Mouse (Mus musculus): ENCODE data around the gene Mphosph10. TPM values are rescaled to one million over a fixed set of nuclear protein-coding genes. Genes with fewer than 3 reads are reported as not detected.

Gene Mphosph10
- total RNA-seq, 2 experiments from 2014 or later = 14.1 to 14.9 TPM

GRCm38 (mm10) chr7:64356661-64357060 lies 35.4 kb downstream of the Mphosph10 start:
- DNase-seq = no peak
- intact Hi-C loops (cut with DNase I) = no loop called here

- DNase-seq = no peak
- intact Hi-C loops (cut with DNase I) = no loop called here
Observed at GRCm38 (mm10) chr7:64354206-64354605, 37.9 kb downstream of the Mphosph10 start.

- intact Hi-C loops (cut with DNase I) = no loop called here
- no peak for DNase-seq
Observed at GRCm38 (mm10) chr7:64351087-64351486, 41.0 kb downstream of the Mphosph10 start.

- intact Hi-C loops (cut with DNase I) = no loop called here
Observed at GRCm38 (mm10) chr7:64349147-64349861, 42.8 kb downstream of the Mphosph10 start.

GRCm38 (mm10) chr7:64347813-64348212 lies 44.3 kb downstream of the Mphosph10 start:
- no peak for DNase-seq
- intact Hi-C loops (cut with DNase I) = no loop called here

More at GRCm38 (mm10) chr7:64349147-64349861, 42.8 kb downstream of the Mphosph10 start:
- no peak for DNase-seq

GRCm38 (mm10) chr7:64332686-64333085 lies 59.4 kb downstream of the Mphosph10 start:
- intact Hi-C loops (cut with DNase I) = no loop called here
- no peak for DNase-seq

GRCm38 (mm10) chr7:64331309-64331708 lies 60.8 kb downstream of the Mphosph10 start:
- no peak for DNase-seq
- intact Hi-C loops (cut with DNase I) = no loop called here

- no peak for DNase-seq
- intact Hi-C loops (cut with DNase I) = loop anchor here (1.0 to 5.0 kb wide), 4 partner anchors 145 to 575 kb away; no protein-coding TSS in a partner anchor
Observed at GRCm38 (mm10) chr7:64327486-64327885, 64.6 kb downstream of the Mphosph10 start.

- peak; percentile 78 to 90 for DNase-seq
- intact Hi-C loops (cut with DNase I) = loop anchor here (1.0 to 5.0 kb wide), 4 partner anchors 145 to 575 kb away; no protein-coding TSS in a partner anchor
Observed at GRCm38 (mm10) chr7:64326892-64327291, 65.2 kb downstream of the Mphosph10 start.

Other genes starting within 250 kb of the Mphosph10 start
- gene Trpm1, start 238.4 kb downstream of the Mphosph10 start, total RNA-seq (2021) = under 1 TPM in 1 of 2 experiments, not detected in 1; 0.27 TPM
- 10 to 100 TPM; 13.2 to 13.5 TPM for gene Mtmr10, start 104.6 kb downstream of the Mphosph10 start, total RNA-seq (2021)
- gene Fan1, start 18.2 kb downstream of the Mphosph10 start, total RNA-seq (2021) = 1 to 10 TPM; 7.4 to 7.8 TPM
- gene Mcee, start 339 bp upstream of the Mphosph10 start, total RNA-seq (2021) = 100 to 1,000 TPM; 132 TPM
- gene Apba2, start 109.4 kb upstream of the Mphosph10 start, total RNA-seq (2021) = under 1 TPM; 0.45 to 0.67 TPM

Measured in heart, postnatal 10 days (tissue).